Mouse (Mus musculus): Measurements from ENCODE around the gene Slc7a9.

DNA sequence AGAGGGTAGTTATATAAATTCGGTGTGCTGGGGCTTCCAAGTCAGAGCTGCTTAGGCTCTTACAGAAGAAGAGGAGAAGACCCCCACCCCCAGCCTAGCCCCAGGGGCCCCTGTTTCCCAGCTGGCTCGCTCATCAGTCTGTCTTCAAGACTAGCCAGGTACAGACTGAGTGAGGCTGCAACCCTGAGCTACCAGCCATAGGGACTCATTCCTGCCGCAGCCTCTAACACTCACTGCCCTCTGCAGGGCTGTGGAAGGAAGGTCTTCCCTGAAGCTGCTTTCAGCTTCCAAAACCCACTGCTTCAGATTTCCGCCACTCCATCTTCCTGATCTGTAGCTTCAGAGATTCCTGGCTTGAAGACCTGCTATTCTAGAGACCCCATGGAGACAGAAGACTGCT, 53.4 kb downstream of the Slc7a9 start:
- TF ChIP-seq CTCF (IDR thresholded peaks at IDR 0.05; ENCODE audit: low read depth, low read length) (peak; percentile 54), POLR2A (IDR thresholded peaks at IDR 0.05; ENCODE audit: insufficient read depth, low read length) (no peak), EP300 (IDR thresholded peaks at IDR 0.05; ENCODE audit: insufficient read depth, low read depth, low read length) (no peak)
